Mouse (Mus musculus): ENCODE measurements around the gene Isg15.
"Not testable (repeated sequence)": the region's sequence is repeated elsewhere in the genome, so short reads cannot be mapped to it uniquely, and the experiment has no call there.

Gene Isg15

DNA sequence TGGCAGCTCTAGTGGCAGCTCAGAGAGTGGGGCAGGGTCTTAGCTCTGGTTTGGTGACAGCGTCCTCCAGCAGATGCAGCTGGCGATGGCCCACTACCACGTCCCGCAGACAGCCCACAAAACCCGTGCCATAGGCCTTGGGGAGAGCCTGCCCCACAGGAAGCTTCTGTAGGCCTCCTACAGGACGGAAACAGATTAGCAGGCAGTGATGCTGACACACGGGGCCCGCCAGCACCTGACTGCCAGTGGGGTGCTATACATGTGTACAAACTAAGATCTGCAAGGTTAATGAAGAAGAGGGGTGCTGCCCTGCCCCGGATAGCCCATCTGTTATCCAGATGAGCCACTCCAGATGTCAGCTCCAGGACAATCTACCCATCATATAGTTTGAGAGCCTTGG is 34.1 kb downstream of the Isg15 start:
- Histone ChIP-seq H3K4me3 (replicated peaks; ENCODE audit: low read length) (no peak overlapping the region), H3K36me3 (ENCODE audit: insufficient read depth, low read length) (peaks cover 87% of the 10 kb centered on the region)
- TF ChIP-seq POU5F1 (IDR thresholded peaks at IDR 0.05; ENCODE audit: borderline replicate concordance, low read length) (no peak), CTCF (conservative IDR thresholded peaks at IDR 0.05; ENCODE audit: low read length) (peak; percentile 14; the same call in 1 of the 2 replicates), NANOG (IDR thresholded peaks at IDR 0.05; ENCODE audit: borderline replicate concordance, low read length) (no peak)

DNA sequence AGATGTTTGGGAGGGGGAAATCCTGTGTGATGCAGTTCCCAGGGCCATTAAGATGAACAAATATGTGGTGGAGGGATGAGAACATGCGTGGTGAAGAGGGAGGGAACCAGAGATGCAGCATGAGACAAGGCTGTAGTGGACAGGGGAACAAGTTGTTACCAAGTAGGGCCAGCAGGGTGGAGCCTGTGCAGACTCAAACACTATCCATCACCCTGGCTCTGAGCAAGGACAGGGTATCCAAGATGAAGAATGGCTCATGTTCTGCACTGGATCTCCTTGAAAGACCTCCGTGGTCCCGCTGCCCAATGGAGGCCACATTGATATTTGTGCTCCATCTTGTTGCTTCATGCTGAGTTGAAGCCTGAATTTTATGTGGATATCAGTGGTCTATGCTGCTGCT is 45.8 kb downstream of the Isg15 start:
- Histone ChIP-seq H3K4me3 (replicated peaks; ENCODE audit: low read length) (no peak overlapping the region), H3K9me3 (ENCODE audit: low read length) (peaks cover 64% of the 10 kb centered on the region), H3K4me1 (replicated peaks; ENCODE audit: low read depth, low read length) (no peaks in the 10 kb centered on the region), H3K36me3 (ENCODE audit: insufficient read depth, low read length) (no peaks in the 10 kb centered on the region), H3K27me3 (ENCODE audit: insufficient read depth, low read length) (no peaks in the 10 kb centered on the region)
- TF ChIP-seq CTCF (conservative IDR thresholded peaks at IDR 0.05; ENCODE audit: low read length) (no peak), POU5F1 (IDR thresholded peaks at IDR 0.05; ENCODE audit: borderline replicate concordance, low read length) (no peak)

More for the DNA sequence above, 34.1 kb downstream of the Isg15 start:
- Histone ChIP-seq H3K27me3 (ENCODE audit: insufficient read depth, low read length) (no peaks in the 10 kb centered on the region), H3K4me1 (replicated peaks; ENCODE audit: low read depth, low read length) (peaks cover 10% of the 10 kb centered on the region), H3K9me3 (ENCODE audit: low read length) (peaks cover 97% of the 10 kb centered on the region)

DNA sequence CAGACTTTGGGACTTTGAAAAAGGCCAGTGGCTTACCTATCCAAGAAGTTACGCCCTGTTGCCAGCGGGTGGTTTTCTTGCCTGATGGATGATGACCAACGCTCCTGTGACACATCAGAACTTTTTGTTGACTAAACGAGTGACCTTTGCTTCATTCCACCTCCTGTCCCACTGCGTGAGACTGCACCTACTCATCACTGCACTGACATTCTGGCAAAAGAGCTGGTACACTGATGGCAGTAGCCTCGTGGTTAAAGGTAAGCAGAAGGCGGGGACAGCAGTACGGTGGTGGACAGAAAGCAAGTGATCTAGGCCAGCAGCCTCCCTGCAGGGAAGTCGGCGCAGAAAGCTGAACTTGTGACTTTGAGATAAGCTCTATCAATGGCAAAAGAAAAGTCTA is 49.7 kb downstream of the Isg15 start:
- H3K4me3 ChIP-seq (replicated peaks; ENCODE audit: low read length); H3K4me1 ChIP-seq (replicated peaks; ENCODE audit: low read depth, low read length); H3K36me3 ChIP-seq (ENCODE audit: insufficient read depth, low read length): not testable (repeated sequence)

More for the DNA sequence above, 49.7 kb downstream of the Isg15 start:
- H3K27me3 ChIP-seq (ENCODE audit: insufficient read depth, low read length) = not testable (repeated sequence)
- H3K9me3 ChIP-seq (ENCODE audit: low read length) = peaks cover 60% of the 10 kb centered on the region

Data from E14TG2a.4 (cell line).